Comparison of ENCODE assay signal across 8 mouse cellular contexts in the genomic region with DNA sequence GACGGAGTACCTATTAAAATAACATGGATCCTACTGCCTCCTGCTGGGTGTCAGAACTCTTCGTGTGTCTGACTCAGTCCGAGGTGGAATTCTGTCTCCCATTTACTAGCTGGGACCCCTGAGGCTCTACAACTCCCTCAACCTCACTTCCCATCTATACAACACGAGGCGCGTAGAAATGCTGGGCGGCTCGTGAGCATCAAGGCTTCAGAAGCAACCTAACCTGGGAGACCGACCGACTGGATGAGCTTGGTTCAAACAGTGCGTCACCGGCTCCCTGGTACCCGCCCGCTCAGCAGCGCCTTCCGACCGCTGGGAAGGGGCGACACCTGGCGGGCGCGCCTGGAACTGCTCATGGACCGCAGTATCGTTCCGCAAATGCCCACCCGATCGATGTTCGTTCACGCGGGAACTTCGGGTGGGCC. TPM values are rescaled to one million over a fixed set of nuclear protein-coding genes. Genes with fewer than 3 reads are reported as not detected.
DNase-seq lines count a peak whose midpoint lies in the region; ATAC-seq and TF ChIP-seq lines count a peak whose summit lies in the region.

No protein-coding gene starts in this region.

- no peaks in the 10 kb centered on the region for H3K36me3 ChIP-seq in embryonic facial prominence, embryonic 13.5 days
- no peaks in the 10 kb centered on the region for H3K36me3 ChIP-seq in limb, embryonic 14.5 days (ENCODE audit: control insufficient read depth, insufficient read depth, low read length)
- no peaks in the 10 kb centered on the region for H3K36me3 ChIP-seq in midbrain, postnatal 0 days (ENCODE audit: insufficient read depth, low read length)

- peak; percentile 98 for TF ChIP-seq CTCF in midbrain, postnatal 0 days (IDR thresholded peaks at IDR 0.05)

- H3K27me3 ChIP-seq in embryonic facial prominence, embryonic 13.5 days, result peaks cover 13% of the 10 kb centered on the region
- 0 out of 2 replicates have a peak, but pooled peaks cover 6% of the 10 kb centered on the region for H3K27me3 ChIP-seq in limb, embryonic 14.5 days (ENCODE audit: control insufficient read depth, insufficient read depth, low read length)
- H3K27me3 ChIP-seq in midbrain, postnatal 0 days (ENCODE audit: insufficient read depth, low read length), result peaks cover 4% of the 10 kb centered on the region; the same call in 1 of the 2 replicates

- H3K27ac ChIP-seq in embryonic facial prominence, embryonic 13.5 days, result no peak overlapping the region
- no peak overlapping the region for H3K27ac ChIP-seq in limb, embryonic 14.5 days (replicated peaks; ENCODE audit: low read depth, low read length)
- H3K27ac ChIP-seq in midbrain, postnatal 0 days (ENCODE audit: low read depth, low read length), result no peak overlapping the region

- H3K4me3 ChIP-seq in embryonic facial prominence, embryonic 13.5 days, result peak overlapping the region; percentile 24
- 0 out of 2 replicates have a peak overlapping the region, but pooled peaks have one; percentile 0 for H3K4me3 ChIP-seq in limb, embryonic 14.5 days (replicated peaks; ENCODE audit: low read length)
- no peak overlapping the region for H3K4me3 ChIP-seq in midbrain, postnatal 0 days (ENCODE audit: low read depth, low read length)

- H3K4me1 ChIP-seq in embryonic facial prominence, embryonic 13.5 days, result peaks cover 7% of the 10 kb centered on the region
- 0 out of 2 replicates have a peak, but pooled peaks cover under 1% of the 10 kb centered on the region for H3K4me1 ChIP-seq in limb, embryonic 14.5 days (ENCODE audit: control insufficient read depth, insufficient read depth, low read length)
- H3K4me1 ChIP-seq in midbrain, postnatal 0 days (ENCODE audit: insufficient read depth, low read length), result no peaks in the 10 kb centered on the region

- DNase-seq in 3134 (ENCODE audit: extremely low read depth, insufficient read length, low spot score), result peak; percentile 86
- peak; percentile 67 to 78 for DNase-seq in adrenal gland, postnatal 4 days (ENCODE audit: low spot score in 2 of 2)
- peak; percentile 68 to 84 for DNase-seq in heart, adult 9 months (ENCODE audit: low spot score in 2 of 2)
- DNase-seq in kidney, adult 9 months, result peak; percentile 80
- peak; percentile 81 for DNase-seq in limb, embryonic 14.5 days (ENCODE audit: low spot score)
- DNase-seq in midbrain, postnatal 0 days (ENCODE audit: low spot score), result peak; percentile 78
- peak; percentile 80 to 88 for DNase-seq in spleen, postnatal 10 days (ENCODE audit: low spot score in 2 of 2)

- TF ChIP-seq POLR2A in limb, embryonic 14.5 days (IDR thresholded peaks at IDR 0.05; ENCODE audit: borderline replicate concordance, extremely low read depth, insufficient read depth, insufficient read length), result no peak

- 1% methylated on average over 30 of the region's 30 CpGs for WGBS in embryonic facial prominence, embryonic 13.5 days
- 1% methylated on average over 30 of the region's 30 CpGs for WGBS in limb, embryonic 14.5 days
- WGBS in midbrain, postnatal 0 days, result under 1% methylated on average over 30 of the region's 30 CpGs

- H3K4me2 ChIP-seq in embryonic facial prominence, embryonic 13.5 days, result peak overlapping the region; percentile 57
- peak overlapping the region; percentile 30 for H3K4me2 ChIP-seq in limb, embryonic 14.5 days (replicated peaks; ENCODE audit: low read depth, low read length, severe bottlenecking)
- H3K4me2 ChIP-seq in midbrain, postnatal 0 days (ENCODE audit: low read depth, low read length, poor library complexity, severe bottlenecking), result peak overlapping the region; percentile 33

- ATAC-seq in embryonic facial prominence, embryonic 13.5 days (ENCODE audit: insufficient number of reproducible peaks, insufficient read depth, low FRiP score, low TSS enrichment, low read depth), result no peak
- ATAC-seq in limb, embryonic 14.5 days (ENCODE audit: low FRiP score, low read depth), result peak; percentile 62; the same call in 1 of the 2 replicates
- ATAC-seq in midbrain, postnatal 0 days (ENCODE audit: low FRiP score), result peak; percentile 77

- no peaks in the 10 kb centered on the region for H3K9me3 ChIP-seq in embryonic facial prominence, embryonic 13.5 days
- H3K9me3 ChIP-seq in limb, embryonic 14.5 days (ENCODE audit: control insufficient read depth, low read length), result no peaks in the 10 kb centered on the region
- H3K9me3 ChIP-seq in midbrain, postnatal 0 days (ENCODE audit: low read length), result no peaks in the 10 kb centered on the region

- H3K9ac ChIP-seq in embryonic facial prominence, embryonic 13.5 days, result peak overlapping the region; percentile 46; the same call in 1 of the 2 replicates
- no peak overlapping the region for H3K9ac ChIP-seq in limb, embryonic 14.5 days (ENCODE audit: low read depth, low read length, severe bottlenecking)
- H3K9ac ChIP-seq in midbrain, postnatal 0 days (replicated peaks; ENCODE audit: low read length, poor library complexity, severe bottlenecking), result no peak overlapping the region

RNA-seq across cellular contexts. Expression of gene Ptpn1, which starts 36.9 kb away (rescaled TPM):
- total RNA-seq in adrenal gland, postnatal 4 days (2021), result 10 to 100 TPM; 49.4 to 58.7 TPM
- 54.1 and 66.3 TPM in 2 replicates for polyA plus RNA-seq in embryonic facial prominence, embryonic 13.5 days (2015; fragmentation: Nextera tagmentation; extraction: Ambion mirVana)
- 27.3 and 31.1 TPM in 2 replicates for polyA plus RNA-seq in limb, embryonic 14.5 days (2012; rRNA removed)
- 41.5 and 49.0 TPM in 2 replicates for polyA plus RNA-seq in limb, embryonic 14.5 days (2014; fragmentation: Nextera tagmentation; extraction: Ambion mirVana)
- 36.8 and 42.7 TPM in 2 replicates for total RNA-seq in midbrain, postnatal 0 days (2014; rRNA removed)
- 54.3 and 59.1 TPM in 2 replicates for polyA plus RNA-seq in midbrain, postnatal 0 days (2015; fragmentation: Nextera tagmentation; extraction: Ambion mirVana)
